Mouse (Mus musculus) layer of hippocampus, postnatal 10 days (tissue): Measurements from ENCODE around the gene Tmem117. TPM values are rescaled to one million over a fixed set of nuclear protein-coding genes. Genes with fewer than 3 reads are reported as not detected.

Source experiments
- DNase-seq, 2 experiments: peaks; one replicate each; pipeline ENCODE4 v3.0.0; 2021; ENCODE audit warnings: low spot score in 2 of 2
- total RNA-seq, 2 experiments: library from RNA; stranded (reverse); gene quantifications; 2 replicates each; pipeline ENCODE4 v1.2.3; 2021

Gene Tmem117
- total RNA-seq, 2 experiments from 2014 or later, result 10.7 to 11.2 TPM

DNA sequence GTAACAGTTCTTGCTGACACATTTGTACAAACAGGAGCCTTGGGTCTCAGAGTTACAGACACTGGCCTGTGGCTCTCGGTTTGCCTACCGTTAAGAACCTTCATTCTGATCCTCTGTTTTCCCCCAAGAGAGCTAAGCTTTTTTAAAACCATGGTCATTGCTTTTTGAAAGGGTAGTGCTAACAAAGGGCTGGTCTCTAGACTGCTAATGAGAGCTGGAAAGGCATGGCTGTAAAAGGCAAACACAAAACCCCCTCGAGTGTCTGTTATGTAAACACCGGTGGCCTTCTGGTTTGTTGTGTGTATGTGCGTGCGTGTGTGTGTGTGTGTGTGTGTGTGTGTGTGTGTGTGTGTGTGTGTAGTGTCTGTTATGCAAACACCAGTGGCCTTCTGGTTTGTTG lies 17.0 kb downstream of the Tmem117 start:
- DNase-seq, result no peak

DNA sequence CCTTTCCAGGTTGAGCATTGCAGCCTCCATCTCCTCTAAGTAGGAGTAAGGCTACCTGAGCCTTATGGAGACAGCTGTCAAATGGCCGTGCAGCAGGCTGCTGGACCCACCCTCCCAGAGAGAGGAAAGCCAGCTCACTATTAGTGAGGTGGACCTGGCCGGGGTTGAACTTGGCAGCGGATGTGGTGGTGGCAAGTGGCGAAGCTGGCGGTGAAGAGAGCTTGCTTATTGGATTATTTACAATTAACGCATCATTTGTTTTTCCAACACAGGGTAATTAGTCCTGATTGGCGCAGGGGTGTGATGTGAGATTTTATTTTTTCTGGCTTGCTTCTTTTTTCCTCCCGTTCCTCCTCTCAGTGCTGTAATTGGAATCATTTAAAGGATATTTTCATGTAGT lies 19.4 kb downstream of the Tmem117 start:
- peak; percentile 38 to 61 for DNase-seq

- DNase-seq, result peak in 1 of 2 experiments; percentile 13
These were observed 20.2 kb downstream of the Tmem117 start for GRCm38 (mm10) chr15:94649071-94649765.

DNA sequence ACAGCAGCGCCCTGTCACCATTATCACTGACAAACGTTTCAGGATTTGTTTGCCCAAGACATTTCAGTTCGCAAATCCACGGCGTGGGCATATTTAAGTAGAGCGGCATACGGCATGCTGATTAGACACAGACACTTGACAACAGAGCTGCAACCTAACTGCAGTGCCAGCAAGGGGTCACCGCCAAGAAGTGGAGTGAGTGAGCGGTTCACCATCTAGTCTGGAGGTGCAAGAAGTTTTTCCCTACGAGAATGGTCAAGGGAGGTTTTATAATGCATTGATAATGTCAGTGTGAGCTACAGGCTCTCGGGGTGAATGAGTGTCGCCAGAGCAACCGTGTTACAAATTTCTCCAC lies 20.7 kb downstream of the Tmem117 start:
- DNase-seq, result no peak

GRCm38 (mm10) chr15:94651350-94651749 lies 22.3 kb downstream of the Tmem117 start:
- DNase-seq, result no peak

DNA sequence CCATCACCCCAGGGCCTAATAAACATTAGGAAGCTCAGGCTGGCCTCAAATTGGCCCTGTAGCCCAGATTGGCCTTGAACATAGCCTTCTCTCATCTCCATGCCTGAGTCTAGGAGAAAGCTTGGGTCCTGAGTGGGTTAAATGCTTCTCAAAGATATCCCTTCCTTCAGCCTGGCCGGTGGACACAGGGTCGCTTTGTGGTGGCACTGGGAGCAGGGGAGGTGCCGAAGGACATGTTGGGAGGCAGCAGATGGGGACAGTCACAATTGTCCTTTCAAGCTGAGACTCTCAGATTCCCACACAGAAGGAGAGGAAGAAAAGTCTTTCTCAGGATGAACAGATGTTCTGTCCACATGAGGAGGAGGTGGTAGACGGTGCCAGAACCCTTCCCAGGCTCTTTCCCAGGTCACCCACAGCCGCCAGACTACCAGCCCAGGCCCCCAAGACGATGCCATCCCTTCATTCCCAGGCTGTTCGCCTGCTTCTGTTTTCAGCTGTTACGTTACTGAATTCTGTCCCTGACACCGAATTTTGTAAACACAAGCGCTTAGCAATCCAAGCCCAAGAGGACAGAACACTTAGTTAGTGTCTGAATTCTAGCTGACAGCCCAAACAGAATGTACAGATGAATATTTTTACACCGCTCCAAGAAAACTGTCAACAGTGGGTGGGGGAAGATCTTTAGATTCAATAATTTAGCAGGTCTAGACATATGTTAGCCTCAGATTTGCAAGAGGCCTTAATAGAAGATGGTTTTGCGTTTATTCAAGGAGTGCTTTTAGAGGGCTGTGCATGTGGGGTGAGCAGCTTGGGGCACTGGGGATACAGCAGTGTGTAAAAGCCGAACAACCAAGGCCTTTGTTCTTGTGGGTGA lies 23.2 kb downstream of the Tmem117 start:
- DNase-seq, result peak; percentile 44 to 52

GRCm38 (mm10) chr15:94652843-94653206 lies 23.8 kb downstream of the Tmem117 start:
- no peak for DNase-seq

GRCm38 (mm10) chr15:94655811-94656323 lies 26.8 kb downstream of the Tmem117 start:
- no peak for DNase-seq

- DNase-seq, result no peak
These were observed 28.9 kb downstream of the Tmem117 start for GRCm38 (mm10) chr15:94657882-94658281.

DNA sequence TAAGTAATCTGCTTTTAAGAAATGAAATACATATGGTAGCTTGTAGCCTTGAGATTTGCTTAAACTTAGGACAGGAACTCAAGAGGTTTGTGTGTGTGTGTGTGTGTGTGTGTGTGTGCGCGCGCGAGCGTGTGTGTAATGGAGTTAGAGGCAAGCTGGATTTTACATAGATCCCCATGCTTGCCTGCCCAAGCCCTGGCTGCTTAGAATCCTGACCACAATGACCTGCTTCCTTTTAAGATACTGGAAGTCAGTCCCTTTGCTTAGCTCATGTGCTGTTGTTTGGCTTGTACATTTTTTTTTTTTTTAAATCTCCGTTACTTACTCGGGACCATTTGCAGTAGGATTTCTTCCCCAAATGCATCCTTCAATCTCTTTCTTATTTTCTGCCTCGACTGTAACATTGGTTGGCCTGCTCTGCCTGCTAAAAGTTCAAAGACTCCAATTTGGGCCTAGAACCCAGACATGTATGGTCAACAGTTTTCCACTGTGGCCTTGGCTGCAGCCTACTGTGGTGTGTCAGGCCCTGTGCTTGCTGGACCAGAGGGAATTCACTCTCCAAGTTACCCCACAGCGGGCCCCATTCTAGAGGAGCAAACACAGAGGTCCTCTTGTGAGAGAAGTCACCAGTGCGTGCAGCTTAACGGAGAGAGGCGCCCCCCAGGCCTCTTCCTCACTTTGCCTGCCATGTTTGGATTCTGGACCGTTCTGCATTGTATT lies 29.5 kb downstream of the Tmem117 start:
- DNase-seq, result no peak

GRCm38 (mm10) chr15:94659112-94659437 lies 30.0 kb downstream of the Tmem117 start:
- DNase-seq, result peak in 1 of 2 experiments; percentile 18

DNA sequence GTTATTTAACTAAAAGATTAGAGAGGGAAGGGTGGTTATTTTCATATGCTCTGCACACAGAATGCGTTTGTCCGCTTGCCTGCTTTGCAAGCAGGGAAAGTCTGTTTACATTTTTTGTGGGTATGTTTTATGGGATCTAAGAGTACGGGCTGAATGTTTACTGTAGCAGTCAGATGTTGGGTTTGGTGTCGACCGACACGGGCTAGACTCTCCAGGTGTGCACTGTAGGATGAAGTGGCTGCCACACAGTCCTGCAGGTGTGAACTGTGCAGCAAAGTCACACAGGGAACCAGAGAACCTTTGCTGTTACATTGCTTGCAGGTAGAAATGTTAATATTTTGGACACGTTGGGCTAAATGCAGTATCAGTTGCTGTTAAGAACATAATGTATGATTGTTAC lies 31.9 kb downstream of the Tmem117 start:
- no peak for DNase-seq

DNA sequence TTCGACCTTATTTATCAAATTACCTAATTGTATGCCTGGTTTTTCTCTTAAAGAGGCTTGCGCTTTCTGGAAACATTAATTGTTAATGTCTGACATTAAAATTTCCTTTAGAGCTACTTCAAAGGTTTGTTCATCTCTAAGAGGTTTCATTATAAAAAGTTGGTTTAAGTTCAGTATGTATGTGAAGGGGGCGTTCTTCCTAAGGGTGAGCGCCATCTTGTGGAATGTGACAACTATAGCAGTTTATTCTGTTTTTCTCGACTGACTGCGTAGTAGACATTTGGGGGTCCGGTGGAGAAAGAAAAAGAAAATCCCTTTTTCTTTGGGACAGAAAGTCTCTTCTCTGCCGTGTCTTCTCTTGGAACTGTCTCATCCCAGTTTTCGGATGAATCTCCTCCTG lies 32.4 kb downstream of the Tmem117 start:
- peak in 1 of 2 experiments; percentile 31 for DNase-seq

DNA sequence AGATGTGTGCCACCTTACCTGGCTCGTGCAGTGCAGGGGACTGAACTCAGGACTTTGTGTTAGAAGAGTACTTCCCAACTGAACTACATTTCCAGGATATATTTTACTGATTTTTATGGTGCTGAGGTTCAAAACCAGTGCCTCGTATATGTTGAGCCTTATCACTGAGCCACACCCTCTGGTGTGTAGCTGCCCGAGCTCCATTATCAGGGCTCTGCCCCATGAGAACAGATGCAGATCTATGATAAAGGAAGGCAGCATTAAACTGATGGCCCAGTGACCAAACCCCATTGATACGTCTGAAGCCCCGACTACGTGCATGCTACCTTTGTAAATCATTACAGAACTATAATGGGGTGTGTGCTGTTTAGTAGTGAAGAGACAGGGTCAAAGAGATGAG lies 35.6 kb downstream of the Tmem117 start:
- no peak for DNase-seq

GRCm38 (mm10) chr15:94681135-94681534 lies 52.1 kb downstream of the Tmem117 start:
- no peak for DNase-seq

DNA sequence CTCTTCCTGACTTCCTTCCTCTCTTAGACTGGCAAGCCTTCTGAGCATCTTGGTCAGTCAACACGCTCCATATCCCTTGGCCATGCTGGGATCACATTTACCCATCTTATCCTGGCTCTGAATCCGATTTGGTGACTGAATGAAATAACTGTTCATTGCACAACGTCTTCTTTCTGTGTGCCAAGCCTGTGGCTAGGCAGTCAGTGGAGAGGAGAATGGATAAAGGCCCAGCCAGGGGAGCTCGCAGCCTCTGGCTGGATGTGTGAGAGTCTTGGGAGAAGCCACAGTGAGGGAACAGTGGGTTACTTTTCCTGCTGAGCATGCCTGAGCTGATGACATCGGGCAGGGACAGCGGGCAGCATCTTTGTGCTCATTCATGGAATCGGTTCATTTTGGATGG lies 55.2 kb downstream of the Tmem117 start:
- DNase-seq, result peak; percentile 9 to 28

DNA sequence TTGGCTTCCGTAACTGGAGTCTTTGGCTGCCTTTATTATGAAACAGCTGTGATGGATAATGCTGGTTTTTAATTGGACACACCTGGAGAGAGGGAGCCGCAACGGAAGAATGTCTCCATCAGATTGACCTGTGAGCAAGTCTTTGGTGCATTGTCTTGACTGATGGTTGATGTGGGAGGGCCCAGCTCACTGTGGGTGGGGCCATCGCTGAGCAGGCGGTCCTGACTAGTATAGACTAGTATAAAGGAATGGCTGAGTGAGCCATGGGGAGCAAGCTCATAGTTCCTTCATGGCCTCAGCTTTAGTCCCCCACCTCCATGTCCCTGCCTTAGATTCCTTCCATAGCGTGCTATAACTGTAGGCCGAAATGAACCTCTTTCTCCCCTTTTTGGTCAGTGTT lies 58.1 kb downstream of the Tmem117 start:
- DNase-seq, result no peak

GRCm38 (mm10) chr15:94687629-94688028 lies 58.6 kb downstream of the Tmem117 start:
- no peak for DNase-seq

DNA sequence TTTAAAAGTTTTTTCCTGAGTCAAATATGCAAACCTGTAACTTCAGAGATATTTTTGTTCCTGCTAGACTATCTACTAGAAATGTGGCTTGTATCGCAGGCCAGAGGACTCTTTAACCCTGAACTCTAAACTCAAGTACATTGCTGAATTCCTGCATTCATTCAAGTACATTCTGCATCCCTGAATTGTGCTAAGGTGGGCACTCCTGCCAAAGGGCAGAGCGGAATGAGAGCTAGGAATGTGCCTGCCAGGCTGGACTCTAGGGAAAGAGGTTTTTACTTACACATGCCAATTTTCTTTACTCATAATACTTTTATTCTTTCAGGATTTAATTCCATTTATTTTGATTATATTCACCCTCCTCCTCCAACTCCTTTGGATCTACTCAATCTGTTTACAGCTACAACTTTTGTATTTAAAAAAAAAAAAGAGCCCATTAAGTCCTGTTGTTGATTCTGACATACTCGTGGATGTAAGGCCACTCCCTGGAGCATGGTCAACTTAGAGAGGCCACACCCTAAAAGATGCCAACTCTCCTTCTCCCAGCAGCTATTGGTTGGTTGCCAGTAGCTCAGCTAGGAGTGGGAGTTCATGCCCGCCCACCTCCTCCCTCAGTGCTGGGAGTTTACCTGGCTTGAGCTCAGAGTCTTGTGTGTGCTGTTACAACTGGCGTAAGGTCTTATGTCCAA lies 60.3 kb downstream of the Tmem117 start:
- no peak for DNase-seq

DNA sequence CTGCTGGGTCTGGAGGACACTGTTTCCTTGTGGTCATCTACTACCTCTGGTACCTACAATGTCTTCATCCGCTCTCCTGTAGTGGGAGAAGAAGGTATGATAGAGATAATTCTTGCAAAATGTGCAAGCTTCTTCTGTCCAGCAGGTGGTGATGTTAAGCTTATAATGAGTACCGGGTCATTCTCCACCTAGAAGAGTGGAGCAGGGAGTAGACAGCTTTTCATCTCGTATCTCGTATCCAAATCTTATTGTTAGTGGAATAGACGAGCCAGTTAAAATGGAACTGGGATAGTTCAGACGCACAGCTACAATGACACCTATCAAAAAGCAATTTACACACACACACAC lies 60.8 kb downstream of the Tmem117 start:
- no peak for DNase-seq

GRCm38 (mm10) chr15:94722759-94723158 lies 93.7 kb downstream of the Tmem117 start:
- peak; percentile 83 for DNase-seq
